Mouse (Mus musculus) fibroblast of lung, adult 2 months (primary cell): Measurements from ENCODE around the gene Tbx2.

Experiments used
- DNase-seq: peaks from one replicate; pipeline ENCODE4 v3.0.0-alpha.2; 2011; ENCODE audit warnings: low read depth

Gene Tbx2

GRCm38 (mm10) chr11:85825823-85826222, 6.5 kb upstream of the Tbx2 start:
- DNase-seq = no peak

GRCm38 (mm10) chr11:85827342-85827741, 5.0 kb upstream of the Tbx2 start:
- no peak for DNase-seq

GRCm38 (mm10) chr11:85828691-85829519, 3.4 kb upstream of the Tbx2 start:
- no peak for DNase-seq

- DNase-seq = no peak
Measured at GRCm38 (mm10) chr11:85829520-85830440, 2.6 kb upstream of the Tbx2 start.

- no peak for DNase-seq
Measured at GRCm38 (mm10) chr11:85830901-85831341, 1.4 kb upstream of the Tbx2 start.

- DNase-seq = no peak
Measured at GRCm38 (mm10) chr11:85831656-85832230, 608 bp upstream of the Tbx2 start.

- no peak for DNase-seq
Measured at GRCm38 (mm10) chr11:85833081-85833521, 750 bp downstream of the Tbx2 start.

- no peak for DNase-seq
Measured at GRCm38 (mm10) chr11:85833761-85834385, 1.5 kb downstream of the Tbx2 start.

GRCm38 (mm10) chr11:85834386-85834931, 2.1 kb downstream of the Tbx2 start:
- no peak for DNase-seq

GRCm38 (mm10) chr11:85835001-85835752, 2.8 kb downstream of the Tbx2 start:
- DNase-seq = no peak

GRCm38 (mm10) chr11:85835753-85836522, 3.6 kb downstream of the Tbx2 start:
- DNase-seq = no peak

- DNase-seq = no peak
Measured at GRCm38 (mm10) chr11:85836523-85837290, 4.4 kb downstream of the Tbx2 start.

GRCm38 (mm10) chr11:85837291-85837647, 4.9 kb downstream of the Tbx2 start:
- DNase-seq = no peak

- DNase-seq = no peak
Measured at GRCm38 (mm10) chr11:85837648-85838423, 5.5 kb downstream of the Tbx2 start.

GRCm38 (mm10) chr11:85838424-85839257, 6.3 kb downstream of the Tbx2 start:
- DNase-seq = no peak

GRCm38 (mm10) chr11:85839258-85840030, 7.1 kb downstream of the Tbx2 start:
- no peak for DNase-seq
